Mouse (Mus musculus) cortical plate, adult 2 months (tissue): ENCODE data around the gene Cdk5rap1. TPM values are rescaled to one million over a fixed set of nuclear protein-coding genes. Genes with fewer than 3 reads are reported as not detected.
"Not testable (repeated sequence)": the region's sequence is repeated elsewhere in the genome, so short reads cannot be mapped to it uniquely, and the experiment has no call there.

ENCODE experiments used
- H3K27ac ChIP-seq: fragments of 200-500 bp; 2 replicates; pipeline ENCODE4 v1.5.1; 2012; ENCODE audit warnings: low read length, control low read depth, inconsistent platforms; ENCODE audit not compliant: insufficient read depth
- H3K4me1 ChIP-seq: fragments of 200-500 bp; 2 replicates; pipeline ENCODE4 v1.6.1; 2011; ENCODE audit warnings: low read length; ENCODE audit not compliant: control insufficient read depth, insufficient read depth
- H3K4me3 ChIP-seq: fragments of 200-500 bp; 2 replicates; pipeline ENCODE4 v1.5.1; 2011; ENCODE audit warnings: mild to moderate bottlenecking, low read length, control low read depth; ENCODE audit not compliant: insufficient read depth
- CTCF ChIP-seq: fragments of 200-500 bp; IDR thresholded peaks from 2 replicates; pipeline ENCODE4 v1.5.1; 2011; ENCODE audit warnings: mild to moderate bottlenecking, control low read depth, low read length; ENCODE audit not compliant: insufficient read depth; ENCODE audit errors: extremely low read depth
- POLR2A ChIP-seq: fragments of 200-500 bp; IDR thresholded peaks from 2 replicates; pipeline ENCODE4 v1.6.1; 2011; ENCODE audit warnings: mild to moderate bottlenecking, low read length, control low read depth; ENCODE audit not compliant: insufficient read depth; ENCODE audit errors: extremely low read depth
- polyA plus RNA-seq: library from polyadenylated mRNA; depleted of rRNA; stranded (reverse); fragments of >200 nt; gene quantifications from 2 replicates; pipeline ENCODE4 v1.2.3, GENCODE M21; 2012

Gene Cdk5rap1
- polyA plus RNA-seq, 1 experiment = 14.9 TPM

- TF ChIP-seq POLR2A (no peak), CTCF (no peak)
- H3K27ac ChIP-seq = peak overlapping the region; percentile 7; the same call in 1 of the 2 replicates
- no peaks in the 10 kb centered on the region for H3K4me1 ChIP-seq
- no peak overlapping the region for H3K4me3 ChIP-seq
These were observed 17.6 kb upstream of the Cdk5rap1 start for GRCm38 (mm10) chr2:154390180-154390964.

- Histone ChIP-seq H3K27ac (no peak overlapping the region), H3K4me3 (no peak overlapping the region), H3K4me1 (peaks cover 1% of the 10 kb centered on the region; the same call in 1 of the 2 replicates)
- TF ChIP-seq POLR2A = no peak
These were observed 6.3 kb upstream of the Cdk5rap1 start for GRCm38 (mm10) chr2:154379103-154379502.

DNA sequence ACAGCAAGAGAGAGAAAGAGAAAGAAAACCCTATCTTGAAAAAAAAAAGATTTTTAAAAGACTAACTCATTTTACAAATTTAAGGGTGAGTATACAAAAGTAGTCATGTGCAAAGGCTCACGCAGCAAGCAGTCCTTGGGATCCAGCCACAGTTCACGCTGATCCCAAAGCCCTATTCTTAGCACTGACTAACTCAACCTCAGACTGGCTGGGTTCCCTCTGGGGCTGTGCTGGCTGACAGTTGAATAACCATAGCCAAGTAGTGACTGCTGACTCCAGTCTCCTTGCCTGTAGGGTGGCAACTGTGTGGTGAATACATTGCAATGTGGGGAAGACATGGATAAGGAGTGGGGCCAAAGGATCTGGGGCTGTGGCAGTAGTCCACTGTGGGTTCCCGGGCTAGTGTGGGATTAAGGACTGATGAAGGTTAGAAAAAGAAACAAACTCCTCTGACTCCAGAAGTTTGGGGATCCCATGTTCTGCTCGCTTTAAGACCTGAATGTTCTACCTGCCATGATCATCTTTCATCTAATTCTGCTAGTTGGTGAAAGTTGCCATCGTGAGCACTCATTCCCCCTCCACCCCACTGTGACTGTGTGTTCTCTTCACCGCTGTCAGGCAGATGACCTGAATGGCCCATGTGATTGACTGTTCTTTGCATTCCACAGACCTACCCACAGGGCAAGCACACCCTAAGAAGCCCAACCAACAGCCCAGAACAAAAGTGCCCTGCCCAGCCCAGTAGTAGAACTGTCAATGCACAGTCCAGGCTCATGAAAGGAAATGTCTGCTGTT, 2.2 kb upstream of the Cdk5rap1 start:
- Histone ChIP-seq H3K4me1 (peaks cover 1% of the 10 kb centered on the region; the same call in 1 of the 2 replicates), H3K4me3 (no peak overlapping the region), H3K27ac (no peak overlapping the region)
- no peak for TF ChIP-seq CTCF
- no peak for TF ChIP-seq POLR2A

- H3K4me3 ChIP-seq = no peak overlapping the region
- peaks cover 1% of the 10 kb centered on the region; the same call in 1 of the 2 replicates for H3K4me1 ChIP-seq
- TF ChIP-seq POLR2A (no peak), CTCF (peak; percentile 42)
- no peak overlapping the region for H3K27ac ChIP-seq
These were observed 1.3 kb upstream of the Cdk5rap1 start for GRCm38 (mm10) chr2:154373961-154374632.

GRCm38 (mm10) chr2:154372151-154372829, 520 bp downstream of the Cdk5rap1 start:
- Histone ChIP-seq H3K27ac (peak overlapping the region; percentile 49), H3K4me3 (peak overlapping the region; percentile 69), H3K4me1 (no peaks in the 10 kb centered on the region)
- TF ChIP-seq CTCF (no peak), POLR2A (peak; percentile 91)

DNA sequence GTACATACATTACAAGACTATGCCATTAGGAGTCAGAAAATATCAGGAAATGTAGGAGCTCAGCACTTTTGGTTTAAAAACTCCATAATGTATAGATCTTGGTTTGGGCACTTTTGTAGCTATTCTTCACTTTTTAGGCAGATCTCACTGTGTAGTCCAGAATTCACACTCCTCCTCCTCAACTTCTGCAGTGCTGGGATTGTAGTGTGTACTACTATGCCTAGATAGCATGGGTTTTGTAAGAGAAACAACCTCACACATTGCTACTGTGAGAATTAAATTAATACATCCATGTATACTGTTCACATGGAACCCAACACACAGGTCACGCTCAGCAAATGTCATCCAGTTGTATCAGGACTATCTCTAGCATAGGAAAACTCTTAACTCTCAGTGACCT, 5.3 kb downstream of the Cdk5rap1 start:
- peaks cover 6% of the 10 kb centered on the region for H3K4me1 ChIP-seq
- no peak overlapping the region for H3K4me3 ChIP-seq
- no peak overlapping the region for H3K27ac ChIP-seq
- TF ChIP-seq POLR2A = no peak
- no peak for TF ChIP-seq CTCF

- not testable (repeated sequence) for H3K4me1 ChIP-seq, H3K27ac ChIP-seq
- peak overlapping the region; percentile 41 for H3K4me3 ChIP-seq
These were observed 18.8 kb downstream of the Cdk5rap1 start for GRCm38 (mm10) chr2:154354000-154354425.

GRCm38 (mm10) chr2:154348152-154348551, 24.7 kb downstream of the Cdk5rap1 start:
- Histone ChIP-seq H3K4me1 (no peaks in the 10 kb centered on the region), H3K4me3 (no peak overlapping the region), H3K27ac (no peak overlapping the region)
- no peak for TF ChIP-seq CTCF
- TF ChIP-seq POLR2A = no peak

- Histone ChIP-seq H3K27ac (no peak overlapping the region), H3K4me3 (no peak overlapping the region), H3K4me1 (no peaks in the 10 kb centered on the region)
- TF ChIP-seq CTCF = no peak
- no peak for TF ChIP-seq POLR2A
These were observed 33.5 kb downstream of the Cdk5rap1 start for GRCm38 (mm10) chr2:154339356-154339755.
